Mouse (Mus musculus): Measurements from ENCODE around the gene Tor2a. TPM values are rescaled to one million over a fixed set of nuclear protein-coding genes. Genes with fewer than 3 reads are reported as not detected.

Tor2a gene
- total RNA-seq, 2 experiments from 2014 or later = 28.9 to 32.9 TPM

- no peak for DNase-seq (ENCODE audit: low spot score in 2 of 2)
Observed at GRCm38 (mm10) chr2:32728463-32728862, 28.6 kb upstream of the Tor2a start.

GRCm38 (mm10) chr2:32729547-32729946, 27.5 kb upstream of the Tor2a start:
- DNase-seq (ENCODE audit: low spot score in 2 of 2) = no peak

GRCm38 (mm10) chr2:32730854-32731253, 26.2 kb upstream of the Tor2a start:
- no peak for DNase-seq (ENCODE audit: low spot score in 2 of 2)

- DNase-seq (ENCODE audit: low spot score in 2 of 2) = no peak
Observed at GRCm38 (mm10) chr2:32731911-32732310, 25.1 kb upstream of the Tor2a start.

- no peak for DNase-seq (ENCODE audit: low spot score in 2 of 2)
Observed at GRCm38 (mm10) chr2:32732695-32733094, 24.3 kb upstream of the Tor2a start.

GRCm38 (mm10) chr2:32734480-32734879, 22.6 kb upstream of the Tor2a start:
- DNase-seq (ENCODE audit: low spot score in 2 of 2) = no peak

- DNase-seq (ENCODE audit: low spot score in 2 of 2) = no peak
Observed at GRCm38 (mm10) chr2:32734933-32735332, 22.1 kb upstream of the Tor2a start.

GRCm38 (mm10) chr2:32736306-32736829, 20.7 kb upstream of the Tor2a start:
- no peak for DNase-seq (ENCODE audit: low spot score in 2 of 2)

GRCm38 (mm10) chr2:32737008-32737407, 20.0 kb upstream of the Tor2a start:
- DNase-seq (ENCODE audit: low spot score in 2 of 2) = no peak

- DNase-seq (ENCODE audit: low spot score in 2 of 2) = no peak
Observed at GRCm38 (mm10) chr2:32739311-32739710, 17.7 kb upstream of the Tor2a start.

- no peak for DNase-seq (ENCODE audit: low spot score in 2 of 2)
Observed at GRCm38 (mm10) chr2:32740916-32741272, 16.1 kb upstream of the Tor2a start, which contains the start of gene 6330409D20Rik. TSS of gene 6330409D20Rik (minus strand) at chr2:32741016.

- peak; percentile 63 to 77 for DNase-seq (ENCODE audit: low spot score in 2 of 2)
Observed at GRCm38 (mm10) chr2:32741273-32742172, 15.5 kb upstream of the Tor2a start.

- DNase-seq (ENCODE audit: low spot score in 2 of 2) = peak; percentile 77 to 85
Observed at GRCm38 (mm10) chr2:32742173-32742531, 14.9 kb upstream of the Tor2a start.

- no peak for DNase-seq (ENCODE audit: low spot score in 2 of 2)
Observed at GRCm38 (mm10) chr2:32744272-32744982, 12.6 kb upstream of the Tor2a start.

GRCm38 (mm10) chr2:32749082-32749481, 8.0 kb upstream of the Tor2a start:
- DNase-seq (ENCODE audit: low spot score in 2 of 2) = no peak

GRCm38 (mm10) chr2:32750199-32750598, 6.8 kb upstream of the Tor2a start:
- DNase-seq (ENCODE audit: low spot score in 2 of 2) = no peak

GRCm38 (mm10) chr2:32750887-32751664, 6.0 kb upstream of the Tor2a start:
- DNase-seq (ENCODE audit: low spot score in 2 of 2) = no peak

- DNase-seq (ENCODE audit: low spot score in 2 of 2) = no peak
Observed at GRCm38 (mm10) chr2:32751665-32752033, 5.4 kb upstream of the Tor2a start.

GRCm38 (mm10) chr2:32752181-32752580, 4.9 kb upstream of the Tor2a start:
- DNase-seq (ENCODE audit: low spot score in 2 of 2) = no peak

- no peak for DNase-seq (ENCODE audit: low spot score in 2 of 2)
Observed at GRCm38 (mm10) chr2:32756674-32757055, 369 bp upstream of the Tor2a start.

GRCm38 (mm10) chr2:32758503-32758902, 1.5 kb downstream of the Tor2a start:
- DNase-seq (ENCODE audit: low spot score in 2 of 2) = no peak
